Mouse (Mus musculus): Measurements from ENCODE around the gene Rbm20. TPM values are rescaled to one million over a fixed set of nuclear protein-coding genes. Genes with fewer than 3 reads are reported as not detected.

Rbm20 gene
- polyA plus RNA-seq, 1 experiment: 6.5 TPM

DNA sequence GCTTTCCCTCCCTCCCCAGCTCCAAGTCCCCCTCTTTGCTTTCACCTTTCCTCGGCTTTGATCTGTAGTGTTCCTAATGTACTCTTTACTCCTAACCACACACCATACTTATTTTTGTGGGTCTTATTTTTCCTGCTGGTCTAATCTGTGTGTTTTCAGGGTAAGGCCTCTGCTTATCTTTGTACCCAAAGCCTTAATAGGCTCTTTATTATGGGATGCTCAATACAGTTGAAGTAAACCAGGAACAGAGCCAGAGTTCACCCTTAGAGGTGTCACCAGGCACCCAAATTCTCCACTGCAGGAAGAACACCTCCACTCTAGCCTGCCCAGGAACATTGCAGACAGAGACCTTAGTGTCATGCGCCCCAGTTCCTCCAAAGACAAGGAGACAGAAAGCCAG lies 214.5 kb downstream of the Rbm20 start:
- H3K36me3 ChIP-seq (ENCODE audit: control insufficient read depth, insufficient read depth, low read length, poor library complexity, severe bottlenecking): no peaks in the 10 kb centered on the region
- no peak overlapping the region for H3K27ac ChIP-seq (ENCODE audit: insufficient read depth, low read length)
- H3K9ac ChIP-seq (ENCODE audit: low read depth, poor library complexity, severe bottlenecking): no peak overlapping the region
- H3K27me3 ChIP-seq (ENCODE audit: control insufficient read depth, insufficient read depth, low read length, poor library complexity, severe bottlenecking): no peaks in the 10 kb centered on the region
- no peak for TF ChIP-seq POLR2A (IDR thresholded peaks at IDR 0.05; ENCODE audit: insufficient read depth, low read length)
- TF ChIP-seq CTCF (IDR thresholded peaks at IDR 0.05; ENCODE audit: low read depth, low read length): no peak
- no peak for TF ChIP-seq EP300 (IDR thresholded peaks at IDR 0.05; ENCODE audit: insufficient read depth, low read depth, low read length)
- H3K4me1 ChIP-seq (ENCODE audit: control insufficient read depth, insufficient read depth, low read length): no peaks in the 10 kb centered on the region
- H3K4me3 ChIP-seq (ENCODE audit: low read depth, low read length): no peak overlapping the region
- no peaks in the 10 kb centered on the region for H3K9me3 ChIP-seq (replicated peaks; ENCODE audit: control insufficient read depth, insufficient read depth, low read length, poor library complexity, severe bottlenecking)

DNA sequence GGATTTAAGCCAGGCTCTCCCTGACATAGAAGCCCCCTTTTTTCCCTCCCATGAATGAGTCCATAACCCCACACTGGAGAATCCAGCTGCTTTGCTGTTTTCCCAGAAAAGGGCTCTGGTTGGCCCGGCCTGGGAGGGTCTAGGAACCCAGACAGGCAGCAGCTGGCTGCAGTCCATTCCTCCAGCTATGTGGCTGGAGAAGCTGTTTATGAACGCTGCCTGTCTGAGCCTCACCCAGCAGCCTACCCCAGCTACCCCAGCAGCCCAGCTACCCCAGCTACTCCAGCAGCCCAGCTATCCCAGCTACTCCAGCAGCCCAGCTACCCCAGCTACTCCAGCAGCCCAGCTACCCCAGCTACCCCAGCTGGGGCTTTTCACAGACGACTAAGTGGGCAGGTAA lies 215.0 kb downstream of the Rbm20 start, which contains the start of gene Pdcd4:
Pdcd4 (plus strand) TSS at position 171 of the 400 bp plus-strand sequence.
- no peaks in the 10 kb centered on the region for H3K27me3 ChIP-seq (ENCODE audit: control insufficient read depth, insufficient read depth, low read length, poor library complexity, severe bottlenecking)
- no peaks in the 10 kb centered on the region for H3K4me1 ChIP-seq (ENCODE audit: control insufficient read depth, insufficient read depth, low read length)
- TF ChIP-seq POLR2A (IDR thresholded peaks at IDR 0.05; ENCODE audit: insufficient read depth, low read length) (no peak), CTCF (IDR thresholded peaks at IDR 0.05; ENCODE audit: low read depth, low read length) (no peak), EP300 (IDR thresholded peaks at IDR 0.05; ENCODE audit: insufficient read depth, low read depth, low read length) (no peak)
- no peaks in the 10 kb centered on the region for H3K9me3 ChIP-seq (replicated peaks; ENCODE audit: control insufficient read depth, insufficient read depth, low read length, poor library complexity, severe bottlenecking)
- no peak within 1 kb of the TSS for H3K4me3 ChIP-seq (ENCODE audit: low read depth, low read length)
- no peaks in the 10 kb centered on the region for H3K36me3 ChIP-seq (ENCODE audit: control insufficient read depth, insufficient read depth, low read length, poor library complexity, severe bottlenecking)
- no peak within 1 kb of the TSS for H3K9ac ChIP-seq (ENCODE audit: low read depth, poor library complexity, severe bottlenecking)
- H3K27ac ChIP-seq (ENCODE audit: insufficient read depth, low read length): no peak within 1 kb of the TSS

DNA sequence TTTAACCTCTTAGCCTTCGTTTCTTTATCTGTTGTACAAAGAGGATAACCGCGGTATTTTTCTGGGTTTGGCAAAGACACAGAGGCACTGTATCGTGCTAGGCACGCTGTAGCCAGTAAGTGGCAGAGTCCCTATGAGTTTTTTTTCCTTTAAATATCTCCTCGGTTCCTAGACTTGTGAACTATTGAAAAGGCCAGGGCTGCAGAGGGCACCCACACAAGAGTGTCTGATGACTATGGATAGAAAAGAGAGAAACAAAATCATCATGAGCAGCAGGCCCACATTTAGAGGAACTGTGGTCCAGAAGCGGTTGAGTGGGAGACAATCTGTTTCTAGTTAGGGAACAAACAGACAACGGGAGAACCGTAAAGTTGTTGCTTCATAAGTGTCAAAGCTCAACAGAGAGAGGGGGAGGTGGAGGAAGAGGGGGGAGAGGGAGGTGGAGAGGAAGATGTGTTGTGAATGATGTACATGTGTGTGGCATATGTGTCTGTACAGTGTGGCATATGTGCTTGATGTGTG lies 215.8 kb downstream of the Rbm20 start:
- H3K9me3 ChIP-seq (replicated peaks; ENCODE audit: control insufficient read depth, insufficient read depth, low read length, poor library complexity, severe bottlenecking): no peaks in the 10 kb centered on the region
- H3K9ac ChIP-seq (ENCODE audit: low read depth, poor library complexity, severe bottlenecking): no peak overlapping the region
- H3K27me3 ChIP-seq (ENCODE audit: control insufficient read depth, insufficient read depth, low read length, poor library complexity, severe bottlenecking): no peaks in the 10 kb centered on the region
- H3K27ac ChIP-seq (ENCODE audit: insufficient read depth, low read length): no peak overlapping the region
- no peak for TF ChIP-seq POLR2A (IDR thresholded peaks at IDR 0.05; ENCODE audit: insufficient read depth, low read length)
- TF ChIP-seq CTCF (IDR thresholded peaks at IDR 0.05; ENCODE audit: low read depth, low read length): no peak
- no peak for TF ChIP-seq EP300 (IDR thresholded peaks at IDR 0.05; ENCODE audit: insufficient read depth, low read depth, low read length)
- H3K4me3 ChIP-seq (ENCODE audit: low read depth, low read length): no peak overlapping the region
- H3K4me1 ChIP-seq (ENCODE audit: control insufficient read depth, insufficient read depth, low read length): no peaks in the 10 kb centered on the region
- H3K36me3 ChIP-seq (ENCODE audit: control insufficient read depth, insufficient read depth, low read length, poor library complexity, severe bottlenecking): no peaks in the 10 kb centered on the region

DNA sequence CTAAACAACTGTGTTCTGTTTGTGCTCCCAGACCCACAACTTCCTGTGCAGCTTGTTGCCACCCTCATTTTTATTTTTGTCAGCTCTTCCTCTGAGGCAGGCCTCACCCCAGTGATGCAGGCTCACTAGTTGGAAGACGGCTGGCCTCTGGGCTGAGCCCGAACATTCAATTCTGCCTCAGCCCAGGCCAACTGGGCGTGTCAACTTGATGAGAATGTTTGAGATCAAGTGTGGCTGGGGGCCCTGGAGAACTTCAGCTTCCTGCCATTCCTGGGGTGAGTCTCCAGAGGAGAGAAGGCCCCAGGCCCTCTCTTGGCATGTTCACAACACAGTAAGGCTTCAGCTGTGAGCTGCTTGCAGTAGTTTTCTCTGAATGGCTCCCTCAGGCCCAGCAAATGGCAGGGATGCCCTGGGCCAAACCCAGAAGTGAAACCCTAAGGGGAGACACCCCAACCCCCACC lies 216.6 kb downstream of the Rbm20 start:
- Histone ChIP-seq H3K4me1 (ENCODE audit: control insufficient read depth, insufficient read depth, low read length) (no peaks in the 10 kb centered on the region), H3K27ac (ENCODE audit: insufficient read depth, low read length) (no peak overlapping the region), H3K9me3 (replicated peaks; ENCODE audit: control insufficient read depth, insufficient read depth, low read length, poor library complexity, severe bottlenecking) (no peaks in the 10 kb centered on the region), H3K9ac (ENCODE audit: low read depth, poor library complexity, severe bottlenecking) (no peak overlapping the region), H3K36me3 (ENCODE audit: control insufficient read depth, insufficient read depth, low read length, poor library complexity, severe bottlenecking) (no peaks in the 10 kb centered on the region), H3K4me3 (ENCODE audit: low read depth, low read length) (no peak overlapping the region), H3K27me3 (ENCODE audit: control insufficient read depth, insufficient read depth, low read length, poor library complexity, severe bottlenecking) (no peaks in the 10 kb centered on the region)
- TF ChIP-seq POLR2A (IDR thresholded peaks at IDR 0.05; ENCODE audit: insufficient read depth, low read length): no peak
- no peak for TF ChIP-seq EP300 (IDR thresholded peaks at IDR 0.05; ENCODE audit: insufficient read depth, low read depth, low read length)
- TF ChIP-seq CTCF (IDR thresholded peaks at IDR 0.05; ENCODE audit: low read depth, low read length): no peak

DNA sequence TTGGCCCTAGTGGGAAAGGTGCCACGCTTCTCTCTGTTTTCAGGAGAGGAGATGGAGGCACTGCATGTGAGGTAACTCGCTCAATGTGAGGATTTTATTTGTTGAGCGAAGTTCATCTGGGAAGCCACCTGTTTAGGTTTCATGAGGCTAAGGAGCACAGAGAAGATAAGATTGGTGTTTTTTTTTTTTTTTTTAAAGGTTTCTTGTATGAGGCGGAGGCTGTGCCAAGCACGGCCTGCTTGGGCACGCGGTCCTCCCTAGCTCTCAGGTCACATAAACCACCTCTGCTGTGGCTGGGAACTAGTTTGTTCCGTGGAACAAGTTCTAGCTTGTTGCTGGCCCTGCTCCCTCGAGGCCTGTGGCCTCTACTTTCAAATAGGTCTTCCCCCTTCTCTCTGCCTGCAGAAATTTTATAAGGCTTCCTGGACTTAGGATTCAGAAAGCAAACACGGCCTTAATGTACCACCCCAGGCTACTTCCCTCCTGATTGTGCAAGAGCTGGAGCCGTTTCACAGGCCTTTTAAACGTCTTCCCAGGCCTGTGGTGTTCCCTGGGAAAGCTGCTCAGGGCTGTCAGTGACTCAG lies 217.5 kb downstream of the Rbm20 start:
- no peak overlapping the region for H3K9ac ChIP-seq (ENCODE audit: low read depth, poor library complexity, severe bottlenecking)
- no peaks in the 10 kb centered on the region for H3K4me1 ChIP-seq (ENCODE audit: control insufficient read depth, insufficient read depth, low read length)
- H3K27me3 ChIP-seq (ENCODE audit: control insufficient read depth, insufficient read depth, low read length, poor library complexity, severe bottlenecking): no peaks in the 10 kb centered on the region
- H3K27ac ChIP-seq (ENCODE audit: insufficient read depth, low read length): no peak overlapping the region
- no peaks in the 10 kb centered on the region for H3K9me3 ChIP-seq (replicated peaks; ENCODE audit: control insufficient read depth, insufficient read depth, low read length, poor library complexity, severe bottlenecking)
- TF ChIP-seq CTCF (IDR thresholded peaks at IDR 0.05; ENCODE audit: low read depth, low read length) (no peak), EP300 (IDR thresholded peaks at IDR 0.05; ENCODE audit: insufficient read depth, low read depth, low read length) (no peak), POLR2A (IDR thresholded peaks at IDR 0.05; ENCODE audit: insufficient read depth, low read length) (no peak)
- H3K4me3 ChIP-seq (ENCODE audit: low read depth, low read length): no peak overlapping the region
- H3K36me3 ChIP-seq (ENCODE audit: control insufficient read depth, insufficient read depth, low read length, poor library complexity, severe bottlenecking): no peaks in the 10 kb centered on the region

DNA sequence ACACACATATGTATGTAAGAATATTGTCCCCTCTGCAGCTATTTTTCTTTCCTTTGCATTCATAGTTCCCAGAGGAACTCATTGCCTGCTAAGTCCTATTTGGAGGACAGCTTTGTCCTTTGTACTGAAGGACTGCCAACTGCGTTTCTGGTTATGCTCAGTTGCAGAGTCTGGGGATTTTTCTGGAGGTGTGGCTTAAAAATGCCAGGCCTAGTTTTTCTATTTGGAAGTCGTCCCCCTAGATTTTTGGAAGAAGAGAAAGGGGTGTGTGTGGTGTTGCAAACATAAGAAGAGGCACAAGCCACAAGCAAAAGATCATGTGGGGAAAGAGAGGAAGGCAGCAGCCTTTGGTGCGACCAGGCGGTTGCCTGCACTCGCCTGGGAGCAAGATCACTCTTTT lies 220.9 kb downstream of the Rbm20 start:
- Histone ChIP-seq H3K4me1 (ENCODE audit: control insufficient read depth, insufficient read depth, low read length) (no peaks in the 10 kb centered on the region), H3K9ac (ENCODE audit: low read depth, poor library complexity, severe bottlenecking) (no peak overlapping the region), H3K27me3 (ENCODE audit: control insufficient read depth, insufficient read depth, low read length, poor library complexity, severe bottlenecking) (no peaks in the 10 kb centered on the region), H3K9me3 (replicated peaks; ENCODE audit: control insufficient read depth, insufficient read depth, low read length, poor library complexity, severe bottlenecking) (no peaks in the 10 kb centered on the region), H3K4me3 (ENCODE audit: low read depth, low read length) (no peak overlapping the region), H3K27ac (ENCODE audit: insufficient read depth, low read length) (no peak overlapping the region), H3K36me3 (ENCODE audit: control insufficient read depth, insufficient read depth, low read length, poor library complexity, severe bottlenecking) (no peaks in the 10 kb centered on the region)
- TF ChIP-seq EP300 (IDR thresholded peaks at IDR 0.05; ENCODE audit: insufficient read depth, low read depth, low read length): no peak
- no peak for TF ChIP-seq CTCF (IDR thresholded peaks at IDR 0.05; ENCODE audit: low read depth, low read length)
- TF ChIP-seq POLR2A (IDR thresholded peaks at IDR 0.05; ENCODE audit: insufficient read depth, low read length): no peak
